Mouse (Mus musculus): ENCODE results near the gene Ubqln1. TPM values are rescaled to one million over a fixed set of nuclear protein-coding genes. Genes with fewer than 3 reads are reported as not detected.

Ubqln1 gene
- total RNA-seq, 1 experiment, result 91.7 TPM

DNA sequence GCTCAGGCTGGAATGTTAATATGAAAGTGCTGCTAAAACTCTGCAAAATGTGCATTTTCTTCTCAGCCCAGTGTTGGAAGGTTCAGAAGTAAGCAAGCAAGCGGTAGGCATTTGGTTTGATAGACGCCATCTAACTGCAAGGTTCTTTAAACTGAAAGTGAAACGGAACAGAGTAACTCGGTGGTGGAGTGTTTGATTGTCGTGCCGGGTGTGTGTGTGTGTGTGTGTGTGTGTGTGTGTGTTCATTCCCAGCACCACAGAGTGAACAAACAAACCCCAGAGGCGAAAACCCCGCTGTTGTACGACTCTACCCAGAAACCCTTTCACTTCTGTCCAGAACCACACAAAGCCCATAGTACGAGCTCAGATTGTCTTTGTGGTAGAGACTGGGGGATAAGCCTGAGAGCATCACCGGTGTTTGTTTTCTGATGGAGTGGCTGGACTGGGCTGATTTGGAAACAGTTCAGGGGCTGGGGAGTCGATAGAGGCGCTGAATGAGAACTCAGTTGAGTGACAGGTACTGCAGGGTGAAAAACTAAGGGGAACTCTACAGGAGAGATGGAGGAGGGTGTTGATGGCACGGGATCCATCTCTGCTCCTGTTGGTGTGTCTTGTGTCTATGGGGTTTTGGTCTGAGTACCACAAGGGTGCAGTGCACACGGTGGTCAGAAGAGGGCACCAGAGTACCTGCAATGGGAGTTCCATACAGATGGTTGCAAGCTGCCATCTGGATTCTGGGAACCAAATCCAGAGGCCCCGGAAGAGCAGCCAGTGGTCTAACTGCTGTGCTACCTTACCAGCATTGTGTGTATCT lies 57.1 kb downstream of the Ubqln1 start:
- peak; percentile 95 for DNase-seq (ENCODE audit: low read depth, low spot score)
- peaks cover 0 to 5% of the 10 kb centered on the region in 2 experiments; a peak in 1 of 4 replicates for H3K4me1 ChIP-seq (ENCODE audit: control insufficient read depth in 2 of 2, insufficient read depth in 2 of 2, low read length in 2 of 2, poor library complexity in 1 of 2)
- peak overlapping the region; percentile 60; the same call in 1 of the 2 replicates for H3K9ac ChIP-seq (ENCODE audit: insufficient read depth, low read depth, low read length, poor library complexity, severe bottlenecking)
- in situ Hi-C loops (cut with MboI; ENCODE audit: low sequenced_read_pairs in 2 of 2, unreplicated experiment in 2 of 2), result loop anchor here in 1 of 2 experiments (10.0 kb wide), 1 partner anchor 396 kb away; no protein-coding TSS in a partner anchor
- H3K4me3 ChIP-seq (ENCODE audit: insufficient read depth in 1 of 2, low read depth in 1 of 2, low read length in 2 of 2, poor library complexity in 1 of 2, severe bottlenecking in 1 of 2), result peak overlapping the region; percentile 67 to 73
- TF ChIP-seq HCFC1 (IDR thresholded peaks at IDR 0.05; ENCODE audit: borderline replicate concordance, insufficient read depth, low read length) (no peak), ZNF384 (IDR thresholded peaks at IDR 0.05; ENCODE audit: low read depth, low read length) (no peak), CHD2 (IDR thresholded peaks at IDR 0.05; ENCODE audit: low read depth, low read length) (no peak), MAFK (IDR thresholded peaks at IDR 0.05; ENCODE audit: insufficient read depth, low read depth, low read length) (no peak), ZC3H11A (IDR thresholded peaks at IDR 0.05; ENCODE audit: borderline replicate concordance, low read depth, low read length) (peak; percentile 79; the same call in 1 of the 2 replicates)
- no peak overlapping the region for H3K27ac ChIP-seq (ENCODE audit: insufficient read depth, low read depth, low read length, poor library complexity, severe bottlenecking)
- H3K36me3 ChIP-seq (ENCODE audit: control insufficient read depth, insufficient read depth, low read length, poor library complexity, severe bottlenecking), result peaks cover 2% of the 10 kb centered on the region; the same call in 1 of the 2 replicates
- no peaks in the 10 kb centered on the region for H3K9me3 ChIP-seq (ENCODE audit: control insufficient read depth, insufficient read depth, low read depth, low read length)

DNA sequence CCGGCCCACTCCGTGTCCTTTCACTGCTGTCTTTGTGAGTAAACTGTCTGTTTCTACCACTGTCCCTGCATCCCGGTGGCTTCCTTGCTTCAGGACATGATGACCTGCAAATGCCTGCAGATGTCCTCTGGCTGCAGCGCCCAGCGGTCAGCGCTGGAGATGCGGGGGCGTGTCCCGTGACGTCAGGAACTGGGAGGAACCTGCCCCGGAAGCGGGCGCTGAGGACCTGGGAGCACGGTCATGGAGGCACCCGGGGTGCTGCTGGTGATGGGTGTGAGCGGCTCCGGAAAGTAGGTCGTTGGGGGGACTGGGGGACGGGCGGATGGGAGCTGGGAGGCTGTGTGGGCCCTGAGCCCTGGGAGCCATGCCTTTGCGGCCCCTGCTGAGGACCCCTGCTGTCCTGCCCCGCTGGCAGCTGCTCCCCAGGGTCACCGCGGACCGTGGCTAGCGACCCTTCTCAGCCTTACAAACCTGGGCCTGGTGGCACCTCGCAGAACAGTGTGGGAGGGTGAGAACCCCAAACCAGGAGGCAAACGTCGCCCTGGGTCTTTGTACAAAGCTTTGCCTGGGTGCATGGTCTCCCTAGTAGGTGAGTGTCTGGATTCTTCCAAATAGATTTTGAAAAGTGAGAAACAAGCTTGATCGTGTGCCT lies 57.9 kb downstream of the Ubqln1 start, which contains the start of gene Idnk:
TSS of gene Idnk (plus strand) at position 203 of the 652 bp plus-strand sequence.
- in situ Hi-C loops (cut with MboI; ENCODE audit: low sequenced_read_pairs in 2 of 2, unreplicated experiment in 2 of 2), result loop anchor here in 1 of 2 experiments (10.0 kb wide), 1 partner anchor 397 kb away; no protein-coding TSS in a partner anchor
- no peak for DNase-seq (ENCODE audit: low read depth, low spot score)
- no peaks in the 10 kb centered on the region for H3K9me3 ChIP-seq (ENCODE audit: control insufficient read depth, insufficient read depth, low read depth, low read length)
- H3K9ac ChIP-seq (ENCODE audit: insufficient read depth, low read depth, low read length, poor library complexity, severe bottlenecking), result peak within 1 kb of the TSS; percentile 60
- TF ChIP-seq ZNF384 (IDR thresholded peaks at IDR 0.05; ENCODE audit: low read depth, low read length), result no peak
- no peak for TF ChIP-seq HCFC1 (IDR thresholded peaks at IDR 0.05; ENCODE audit: borderline replicate concordance, insufficient read depth, low read length)
- TF ChIP-seq CHD2 (IDR thresholded peaks at IDR 0.05; ENCODE audit: low read depth, low read length), result no peak
- TF ChIP-seq ZC3H11A (IDR thresholded peaks at IDR 0.05; ENCODE audit: borderline replicate concordance, low read depth, low read length), result no peak
- TF ChIP-seq MAFK (IDR thresholded peaks at IDR 0.05; ENCODE audit: insufficient read depth, low read depth, low read length), result no peak
- peaks cover 0 to 5% of the 10 kb centered on the region in 2 experiments; a peak in 1 of 4 replicates for H3K4me1 ChIP-seq (ENCODE audit: control insufficient read depth in 2 of 2, insufficient read depth in 2 of 2, low read length in 2 of 2, poor library complexity in 1 of 2)
- H3K36me3 ChIP-seq (ENCODE audit: control insufficient read depth, insufficient read depth, low read length, poor library complexity, severe bottlenecking), result peaks cover 2% of the 10 kb centered on the region; the same call in 1 of the 2 replicates
- no peak within 1 kb of the TSS for H3K27ac ChIP-seq (ENCODE audit: insufficient read depth, low read depth, low read length, poor library complexity, severe bottlenecking)
- peak within 1 kb of the TSS; percentile 67 to 73 for H3K4me3 ChIP-seq (ENCODE audit: insufficient read depth in 1 of 2, low read depth in 1 of 2, low read length in 2 of 2, poor library complexity in 1 of 2, severe bottlenecking in 1 of 2)

DNA sequence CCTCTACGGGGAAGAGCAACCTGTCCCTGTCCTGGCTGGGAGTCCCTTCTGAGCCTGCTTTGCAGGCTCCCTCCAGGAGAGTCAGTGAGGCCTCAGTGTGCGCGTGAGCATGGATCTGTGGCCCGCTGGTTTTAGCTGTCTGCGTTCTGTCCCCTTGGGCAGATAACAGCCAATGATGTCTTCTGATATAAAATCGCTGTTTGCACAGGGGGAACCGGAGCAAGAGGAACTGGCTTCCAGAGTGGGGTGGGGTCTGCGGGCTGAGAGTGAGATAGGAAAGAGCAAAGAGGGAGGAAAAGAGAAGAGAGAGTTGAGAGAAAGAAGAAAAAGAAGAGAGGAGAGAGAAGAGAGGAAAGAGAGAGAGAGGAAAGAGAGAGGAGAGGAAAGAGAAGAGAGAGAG lies 58.4 kb downstream of the Ubqln1 start:
- peak overlapping the region; percentile 67 to 73; a peak in 3 of 4 replicates for H3K4me3 ChIP-seq (ENCODE audit: insufficient read depth in 1 of 2, low read depth in 1 of 2, low read length in 2 of 2, poor library complexity in 1 of 2, severe bottlenecking in 1 of 2)
- in situ Hi-C loops (cut with MboI; ENCODE audit: low sequenced_read_pairs in 2 of 2, unreplicated experiment in 2 of 2), result loop anchor here in 1 of 2 experiments (10.0 kb wide), 1 partner anchor 398 kb away; no protein-coding TSS in a partner anchor
- peaks cover 2% of the 10 kb centered on the region; the same call in 1 of the 2 replicates for H3K36me3 ChIP-seq (ENCODE audit: control insufficient read depth, insufficient read depth, low read length, poor library complexity, severe bottlenecking)
- H3K9ac ChIP-seq (ENCODE audit: insufficient read depth, low read depth, low read length, poor library complexity, severe bottlenecking), result no peak overlapping the region
- no peaks in the 10 kb centered on the region for H3K9me3 ChIP-seq (ENCODE audit: control insufficient read depth, insufficient read depth, low read depth, low read length)
- peaks cover 0 to 5% of the 10 kb centered on the region in 2 experiments; a peak in 1 of 4 replicates for H3K4me1 ChIP-seq (ENCODE audit: control insufficient read depth in 2 of 2, insufficient read depth in 2 of 2, low read length in 2 of 2, poor library complexity in 1 of 2)
- TF ChIP-seq MAFK (IDR thresholded peaks at IDR 0.05; ENCODE audit: insufficient read depth, low read depth, low read length) (no peak), ZC3H11A (IDR thresholded peaks at IDR 0.05; ENCODE audit: borderline replicate concordance, low read depth, low read length) (no peak), HCFC1 (IDR thresholded peaks at IDR 0.05; ENCODE audit: borderline replicate concordance, insufficient read depth, low read length) (no peak), ZNF384 (IDR thresholded peaks at IDR 0.05; ENCODE audit: low read depth, low read length) (no peak)
- no peak overlapping the region for H3K27ac ChIP-seq (ENCODE audit: insufficient read depth, low read depth, low read length, poor library complexity, severe bottlenecking)
- DNase-seq (ENCODE audit: low read depth, low spot score), result no peak

DNA sequence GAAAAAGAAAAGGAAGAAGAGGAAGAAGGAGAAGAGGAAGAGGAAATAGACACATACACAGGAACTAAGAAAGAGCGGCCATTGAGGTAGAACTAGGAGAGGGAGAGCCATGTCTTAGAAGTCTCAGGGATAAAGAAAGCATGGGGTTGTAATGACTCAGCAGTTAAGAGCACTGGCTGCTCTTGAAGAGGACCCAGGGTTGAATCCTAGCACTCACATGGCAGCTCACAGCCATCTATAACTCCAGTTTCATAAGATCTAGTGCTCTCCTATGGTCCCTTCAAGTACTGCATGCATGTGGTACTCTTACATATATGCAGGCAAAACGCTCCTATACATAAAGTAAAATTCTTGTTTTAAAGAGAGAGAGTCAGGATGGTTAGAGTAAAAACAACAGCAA lies 59.4 kb downstream of the Ubqln1 start:
- Histone ChIP-seq H3K4me3 (ENCODE audit: insufficient read depth in 1 of 2, low read depth in 1 of 2, low read length in 2 of 2, poor library complexity in 1 of 2, severe bottlenecking in 1 of 2) (no peak overlapping the region), H3K9me3 (ENCODE audit: control insufficient read depth, insufficient read depth, low read depth, low read length) (no peaks in the 10 kb centered on the region), H3K27ac (ENCODE audit: insufficient read depth, low read depth, low read length, poor library complexity, severe bottlenecking) (no peak overlapping the region), H3K36me3 (ENCODE audit: control insufficient read depth, insufficient read depth, low read length, poor library complexity, severe bottlenecking) (peaks cover 2% of the 10 kb centered on the region; the same call in 1 of the 2 replicates), H3K9ac (ENCODE audit: insufficient read depth, low read depth, low read length, poor library complexity, severe bottlenecking) (no peak overlapping the region), H3K4me1 (ENCODE audit: control insufficient read depth in 2 of 2, insufficient read depth in 2 of 2, low read length in 2 of 2, poor library complexity in 1 of 2) (peaks cover 0 to 5% of the 10 kb centered on the region in 2 experiments; a peak in 1 of 4 replicates)
- in situ Hi-C loops (cut with MboI; ENCODE audit: low sequenced_read_pairs in 2 of 2, unreplicated experiment in 2 of 2), result loop anchor here in 1 of 2 experiments (10.0 kb wide), 1 partner anchor 399 kb away; no protein-coding TSS in a partner anchor
- TF ChIP-seq MAFK (IDR thresholded peaks at IDR 0.05; ENCODE audit: insufficient read depth, low read depth, low read length) (peak; percentile 56), ZNF384 (IDR thresholded peaks at IDR 0.05; ENCODE audit: low read depth, low read length) (no peak)
- no peak for DNase-seq (ENCODE audit: low read depth, low spot score)

Data from ES-E14 (cell line).